ENCODE assay signal across 21 mouse cellular contexts in genomic region chr10:89755231-89755630, GRCm38 (mm10).
"Had no signal": no experiment of that assay in that cellular context is flagged by ENCODE, and none has a peak within 500 bp of the region (broad histone marks: within the 10 kb centered on the region; RNA-seq: fewer than 3 reads in every experiment).

No protein-coding gene starts in this region.

- H3K9me3 ChIP-seq: limb, embryonic 10.5 days; limb, embryonic 13.5 days; liver, embryonic 12.5 days; liver, embryonic 15.5 days; lung, embryonic 15.5 days; midbrain, embryonic 12.5 days; midbrain, embryonic 15.5 days had no signal

- H3K27ac ChIP-seq: limb, embryonic 10.5 days; limb, embryonic 13.5 days; liver, embryonic 12.5 days; liver, embryonic 15.5 days; lung, embryonic 15.5 days; macrophage; midbrain, embryonic 12.5 days; midbrain, embryonic 15.5 days; stomach, postnatal 0 days had no signal

- DNase-seq: kidney, adult 18-20 months; kidney, adult 9 months; kidney, postnatal 14 days; kidney, postnatal 4 days; lung, postnatal 14 days; right cerebral cortex, postnatal 14 days; right cerebral cortex, postnatal 4 days; thymus, adult 2 months; thymus, postnatal 14 days; thymus, postnatal 4 days had no signal

- H3K27me3 ChIP-seq: limb, embryonic 13.5 days; liver, embryonic 12.5 days; liver, embryonic 15.5 days; lung, embryonic 15.5 days; midbrain, embryonic 12.5 days; midbrain, embryonic 15.5 days had no signal

- H3K4me1 ChIP-seq: limb, embryonic 10.5 days; limb, embryonic 13.5 days; midbrain, embryonic 12.5 days; midbrain, embryonic 15.5 days had no signal

- H3K9ac ChIP-seq: limb, embryonic 13.5 days; liver, embryonic 12.5 days; liver, embryonic 15.5 days; lung, embryonic 15.5 days; midbrain, embryonic 12.5 days; midbrain, embryonic 15.5 days had no signal

- H3K4me2 ChIP-seq: limb, embryonic 13.5 days; liver, embryonic 12.5 days; liver, embryonic 15.5 days; lung, embryonic 15.5 days; midbrain, embryonic 12.5 days; midbrain, embryonic 15.5 days had no signal

- ATAC-seq: inflammation-experienced regulatory T-cells, adult 6 months; intestine, embryonic 16.5 days; liver, embryonic 12.5 days; midbrain, embryonic 15.5 days had no signal

- H3K36me3 ChIP-seq: limb, embryonic 10.5 days; liver, embryonic 12.5 days; liver, embryonic 15.5 days; lung, embryonic 15.5 days; midbrain, embryonic 12.5 days; midbrain, embryonic 15.5 days had no signal

- H3K4me3 ChIP-seq: limb, embryonic 10.5 days; limb, embryonic 13.5 days; liver, embryonic 12.5 days; liver, embryonic 15.5 days; lung, embryonic 15.5 days; midbrain, embryonic 12.5 days; midbrain, embryonic 15.5 days had no signal
